Comparison of ENCODE assay signal across 11 mouse cellular contexts in the genomic region with DNA sequence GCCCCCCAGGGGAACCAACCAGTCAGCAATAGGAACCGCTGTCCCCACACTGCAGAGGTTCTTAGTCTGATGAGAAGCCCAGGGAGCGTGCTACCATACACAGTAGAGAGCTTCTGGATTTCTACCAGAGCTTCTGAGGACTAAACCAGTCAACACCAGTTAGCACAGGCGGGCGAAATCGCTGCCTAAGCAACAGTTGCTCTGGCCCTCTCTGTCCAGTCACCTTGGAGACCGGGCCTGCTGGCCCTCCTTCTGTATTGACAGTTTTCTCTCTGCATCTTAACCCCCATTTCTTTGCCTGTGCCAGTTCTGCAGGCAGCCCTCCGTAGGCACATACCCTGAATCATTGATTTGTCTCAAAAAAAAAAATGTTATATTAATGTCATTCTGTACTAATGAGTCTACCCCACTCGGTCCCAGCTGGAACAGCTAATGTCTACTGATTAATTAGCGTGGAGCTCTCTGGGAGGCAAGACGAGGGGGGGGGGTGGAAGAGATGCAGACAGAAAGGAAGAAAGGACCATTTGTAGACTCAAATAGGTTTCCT. TPM values are rescaled to one million over a fixed set of nuclear protein-coding genes. Genes with fewer than 3 reads are reported as not detected.
DNase-seq lines count a peak whose midpoint lies in the region.
"Had no signal": no experiment of that assay in that cellular context is flagged by ENCODE, and none has a peak within 500 bp of the region (broad histone marks: within the 10 kb centered on the region; RNA-seq: fewer than 3 reads in every experiment).

No protein-coding gene starts in this region.

- DNase-seq in cerebellum, postnatal 10 days = peak; percentile 55 to 65
- DNase-seq in cerebellum, adult 11 months = no peak
- peak; percentile 30 for DNase-seq in right cerebral cortex, postnatal 14 days
- no peak for DNase-seq in right cerebral cortex, postnatal 4 days
- peak; percentile 58 for DNase-seq in layer of hippocampus, adult 9-11 months
- DNase-seq in liver = no peak
- no peak for DNase-seq in adrenal gland, adult 2 months
- DNase-seq in spleen, adult 18-20 months = no peak
- DNase-seq: adrenal gland, postnatal 10 days; cerebellum, adult 9-11 months had no signal

RNA-seq across cellular contexts. Expression of a gene that starts 47.7 kb away (rescaled TPM):
- total RNA-seq in adrenal gland, adult 2 months (2021) = 10 to 100 TPM; 20.3 to 20.8 TPM
- polyA plus RNA-seq in adrenal gland, adult 2 months (2012; rRNA removed) = 22.6 and 23.8 TPM in 2 replicates
- total RNA-seq: granulocyte monocyte progenitor cell, adult 5-6 weeks had no signal

RNA-seq across cellular contexts. Expression of a gene that starts 49.8 kb away (rescaled TPM):
- 10 to 100 TPM; 33.6 to 46.0 TPM for total RNA-seq in adrenal gland, adult 2 months (2021)
- polyA plus RNA-seq in adrenal gland, adult 2 months (2012; rRNA removed) = 49.9 and 54.8 TPM in 2 replicates

Comparison
In these comparisons a context has a peak if more than half of its experiments do, and no peak if none do; other contexts are left out.
1. DNase-seq: peak in cerebellum, postnatal 10 days (2 of 2), right cerebral cortex, postnatal 14 days (single experiment) and layer of hippocampus, adult 9-11 months (single experiment); none in cerebellum, adult 11 months (single experiment), right cerebral cortex, postnatal 4 days (single experiment), liver (single experiment), adrenal gland, adult 2 months (single experiment) and spleen, adult 18-20 months (0 of 2).